Mouse (Mus musculus): Measurements from ENCODE around the gene Larp1. TPM values are rescaled to one million over a fixed set of nuclear protein-coding genes. Genes with fewer than 3 reads are reported as not detected.
A peak's percentile ranks its signal among the peaks of the same experiment; 100 is the strongest.

Larp1 gene
- polyA plus RNA-seq, 1 experiment from 2014 or later = 14.9 TPM

GRCm38 (mm10) chr11:58009516-58010141 lies 765 bp downstream of the Larp1 start:
- H3K4me1 ChIP-seq (ENCODE audit: control insufficient read depth, low read depth, low read length) = peaks cover 44% of the 10 kb centered on the region

GRCm38 (mm10) chr11:58010226-58010781 lies 1.4 kb downstream of the Larp1 start:
- peak overlapping the region; percentile 96 for H3K4me2 ChIP-seq (ENCODE audit: low read depth, low read length)
- H3K36me3 ChIP-seq (ENCODE audit: control insufficient read depth, insufficient read depth) = no peaks in the 10 kb centered on the region
- H3K4me3 ChIP-seq (ENCODE audit: low read depth, low read length) = peak overlapping the region; percentile 95
- ATAC-seq (ENCODE audit: low read depth) = no peak
- no peaks in the 10 kb centered on the region for H3K27me3 ChIP-seq (ENCODE audit: control insufficient read depth, insufficient read depth, low read depth, low read length)
- WGBS (ENCODE audit: insufficient replicate concordance) = under 1% methylated on average over 16 of the region's 16 CpGs
- H3K27ac ChIP-seq (ENCODE audit: low read length) = peak overlapping the region; percentile 93
- peak overlapping the region; percentile 96 for H3K9ac ChIP-seq (ENCODE audit: low read depth, low read length)
- H3K9me3 ChIP-seq (replicated peaks; ENCODE audit: control insufficient read depth, low read length) = no peaks in the 10 kb centered on the region
- peaks cover 50% of the 10 kb centered on the region for H3K4me1 ChIP-seq (ENCODE audit: control insufficient read depth, low read depth, low read length)

More at GRCm38 (mm10) chr11:58009516-58010141, 765 bp downstream of the Larp1 start:
- peak overlapping the region; percentile 93 for H3K27ac ChIP-seq (ENCODE audit: low read length)
- H3K4me3 ChIP-seq (ENCODE audit: low read depth, low read length) = peak overlapping the region; percentile 95
- under 1% methylated on average over 77 of the region's 78 CpGs for WGBS (ENCODE audit: insufficient replicate concordance)
- no peaks in the 10 kb centered on the region for H3K27me3 ChIP-seq (ENCODE audit: control insufficient read depth, insufficient read depth, low read depth, low read length)
- peak overlapping the region; percentile 96 for H3K9ac ChIP-seq (ENCODE audit: low read depth, low read length)
- ATAC-seq (ENCODE audit: low read depth) = peak; percentile 74
- no peaks in the 10 kb centered on the region for H3K9me3 ChIP-seq (replicated peaks; ENCODE audit: control insufficient read depth, low read length)
- H3K36me3 ChIP-seq (ENCODE audit: control insufficient read depth, insufficient read depth) = no peaks in the 10 kb centered on the region
- H3K4me2 ChIP-seq (ENCODE audit: low read depth, low read length) = peak overlapping the region; percentile 96

DNA sequence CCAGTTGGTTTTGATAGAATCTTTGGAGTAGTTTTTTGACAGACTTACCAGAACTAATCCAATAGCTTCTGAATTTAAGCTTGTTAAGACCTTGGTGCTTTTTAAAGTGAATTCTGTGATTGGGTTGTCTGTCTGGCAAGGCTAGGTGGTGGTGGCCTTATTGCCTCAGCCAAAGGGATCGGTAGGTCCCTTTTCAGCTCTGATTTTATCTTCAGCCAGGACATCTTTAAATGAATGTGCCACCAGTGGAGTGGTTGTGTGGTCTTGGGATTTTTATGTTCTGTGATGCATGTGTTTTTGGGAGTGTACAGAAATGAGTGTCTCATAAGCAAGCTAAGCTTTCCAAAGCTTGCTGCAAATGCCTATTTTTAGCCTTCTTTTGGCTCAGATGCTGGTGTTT lies 2.1 kb downstream of the Larp1 start:
- Histone ChIP-seq H3K36me3 (ENCODE audit: control insufficient read depth, insufficient read depth) (no peaks in the 10 kb centered on the region), H3K4me1 (ENCODE audit: control insufficient read depth, low read depth, low read length) (peaks cover 54% of the 10 kb centered on the region), H3K27me3 (ENCODE audit: control insufficient read depth, insufficient read depth, low read depth, low read length) (no peaks in the 10 kb centered on the region), H3K9ac (ENCODE audit: low read depth, low read length) (peak overlapping the region; percentile 96), H3K9me3 (replicated peaks; ENCODE audit: control insufficient read depth, low read length) (no peaks in the 10 kb centered on the region), H3K27ac (ENCODE audit: low read length) (peak overlapping the region; percentile 93), H3K4me3 (ENCODE audit: low read depth, low read length) (peak overlapping the region; percentile 95), H3K4me2 (ENCODE audit: low read depth, low read length) (peak overlapping the region; percentile 96)
- no peak for ATAC-seq (ENCODE audit: low read depth)
- WGBS (ENCODE audit: insufficient replicate concordance) = 0% methylated on average over 1 of the region's 1 CpGs

DNA sequence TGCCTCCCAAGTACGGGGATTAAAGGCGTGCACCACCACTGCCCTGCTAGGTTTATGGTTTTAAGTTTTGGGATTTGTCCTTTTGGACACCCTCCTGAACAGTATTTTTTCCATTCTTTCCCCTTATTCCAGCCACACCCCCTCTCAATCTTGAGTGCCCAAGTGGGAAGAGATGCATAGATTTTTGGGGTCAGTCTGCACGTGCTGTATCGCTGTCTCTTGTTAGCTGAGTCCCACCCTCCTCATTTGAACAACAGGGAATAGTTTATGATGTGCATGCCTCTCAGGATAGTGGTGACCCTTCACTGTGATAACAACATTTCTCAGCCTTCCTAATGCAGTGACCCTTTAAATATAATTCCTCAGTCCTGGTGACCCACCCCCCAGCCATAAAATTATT lies 2.9 kb downstream of the Larp1 start:
- Histone ChIP-seq H3K9me3 (replicated peaks; ENCODE audit: control insufficient read depth, low read length) (no peaks in the 10 kb centered on the region), H3K4me1 (ENCODE audit: control insufficient read depth, low read depth, low read length) (peaks cover 63% of the 10 kb centered on the region), H3K4me2 (ENCODE audit: low read depth, low read length) (peak overlapping the region; percentile 96), H3K27ac (ENCODE audit: low read length) (peak overlapping the region; percentile 20; the same call in 1 of the 2 replicates), H3K9ac (ENCODE audit: low read depth, low read length) (peak overlapping the region; percentile 96; the same call in 1 of the 2 replicates), H3K36me3 (ENCODE audit: control insufficient read depth, insufficient read depth) (no peaks in the 10 kb centered on the region), H3K4me3 (ENCODE audit: low read depth, low read length) (peak overlapping the region; percentile 95), H3K27me3 (ENCODE audit: control insufficient read depth, insufficient read depth, low read depth, low read length) (no peaks in the 10 kb centered on the region)
- no peak for ATAC-seq (ENCODE audit: low read depth)
- WGBS (ENCODE audit: insufficient replicate concordance) = 48% methylated on average over 4 of the region's 4 CpGs

DNA sequence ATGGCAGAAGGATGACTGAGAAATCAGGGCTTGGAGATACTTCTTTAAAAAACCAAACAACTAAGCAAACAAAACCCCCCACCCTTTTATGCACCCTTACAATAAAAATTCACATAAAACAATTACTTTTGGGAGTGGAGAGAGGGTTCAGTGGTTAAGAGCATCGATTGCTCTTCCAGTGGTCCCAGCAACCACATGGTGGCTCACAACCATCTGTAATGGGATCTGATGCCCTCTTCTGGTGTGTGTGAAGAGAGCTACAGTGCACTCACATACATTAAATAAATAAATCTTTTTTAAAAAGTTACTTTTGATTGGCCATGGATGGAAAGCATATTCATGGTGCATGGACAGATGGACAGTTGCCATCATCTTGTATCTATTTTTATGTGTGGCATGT lies 3.8 kb downstream of the Larp1 start:
- Histone ChIP-seq H3K4me1 (ENCODE audit: control insufficient read depth, low read depth, low read length) (peaks cover 71% of the 10 kb centered on the region), H3K4me3 (ENCODE audit: low read depth, low read length) (no peak overlapping the region), H3K36me3 (ENCODE audit: control insufficient read depth, insufficient read depth) (no peaks in the 10 kb centered on the region), H3K27me3 (ENCODE audit: control insufficient read depth, insufficient read depth, low read depth, low read length) (no peaks in the 10 kb centered on the region), H3K9ac (ENCODE audit: low read depth, low read length) (no peak overlapping the region), H3K4me2 (ENCODE audit: low read depth, low read length) (no peak overlapping the region), H3K27ac (ENCODE audit: low read length) (no peak overlapping the region), H3K9me3 (replicated peaks; ENCODE audit: control insufficient read depth, low read length) (no peaks in the 10 kb centered on the region)
- WGBS (ENCODE audit: insufficient replicate concordance) = 59% methylated on average over 1 of the region's 1 CpGs
- no peak for ATAC-seq (ENCODE audit: low read depth)

- Histone ChIP-seq H3K36me3 (ENCODE audit: control insufficient read depth, insufficient read depth) (no peaks in the 10 kb centered on the region), H3K9me3 (replicated peaks; ENCODE audit: control insufficient read depth, low read length) (no peaks in the 10 kb centered on the region), H3K27ac (ENCODE audit: low read length) (no peak overlapping the region), H3K4me3 (ENCODE audit: low read depth, low read length) (no peak overlapping the region), H3K27me3 (ENCODE audit: control insufficient read depth, insufficient read depth, low read depth, low read length) (no peaks in the 10 kb centered on the region), H3K9ac (ENCODE audit: low read depth, low read length) (no peak overlapping the region), H3K4me2 (ENCODE audit: low read depth, low read length) (no peak overlapping the region), H3K4me1 (ENCODE audit: control insufficient read depth, low read depth, low read length) (peaks cover 71% of the 10 kb centered on the region)
- ATAC-seq (ENCODE audit: low read depth) = no peak
Measured at GRCm38 (mm10) chr11:58013100-58013499, 4.2 kb downstream of the Larp1 start.

DNA sequence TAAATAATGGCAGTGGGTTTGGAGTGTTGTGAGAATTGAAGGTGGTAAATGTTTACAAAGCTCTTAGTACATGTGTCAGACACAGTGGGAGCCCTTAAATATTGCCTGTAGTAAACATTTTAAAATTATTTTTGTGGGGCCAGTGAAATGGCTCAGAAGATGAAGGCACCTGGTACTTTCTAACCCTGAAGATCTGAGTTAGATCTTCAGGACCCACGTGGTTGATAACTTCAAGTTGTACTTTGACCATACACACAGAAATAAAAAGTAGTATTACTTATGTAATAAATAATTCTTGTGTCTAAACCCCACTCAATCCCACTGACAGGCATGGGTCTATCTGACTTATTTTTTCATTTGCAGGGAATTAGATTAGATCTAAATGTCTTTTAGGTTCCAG lies 5.7 kb downstream of the Larp1 start:
- peaks cover 82% of the 10 kb centered on the region for H3K4me1 ChIP-seq (ENCODE audit: control insufficient read depth, low read depth, low read length)
- H3K36me3 ChIP-seq (ENCODE audit: control insufficient read depth, insufficient read depth) = no peaks in the 10 kb centered on the region
- no peak overlapping the region for H3K4me3 ChIP-seq (ENCODE audit: low read depth, low read length)
- H3K9me3 ChIP-seq (replicated peaks; ENCODE audit: control insufficient read depth, low read length) = no peaks in the 10 kb centered on the region
- peak overlapping the region; percentile 52 for H3K27ac ChIP-seq (ENCODE audit: low read length)
- H3K27me3 ChIP-seq (ENCODE audit: control insufficient read depth, insufficient read depth, low read depth, low read length) = no peaks in the 10 kb centered on the region
- H3K9ac ChIP-seq (ENCODE audit: low read depth, low read length) = no peak overlapping the region; the same call in 1 of the 2 replicates
- no peak overlapping the region for H3K4me2 ChIP-seq (ENCODE audit: low read depth, low read length)
- ATAC-seq (ENCODE audit: low read depth) = no peak
- 27% methylated on average over 1 of the region's 1 CpGs for WGBS (ENCODE audit: insufficient replicate concordance)

GRCm38 (mm10) chr11:58015339-58015738 lies 6.5 kb downstream of the Larp1 start:
- 0 out of 2 replicates have a peak overlapping the region, but pooled peaks have one; percentile 1 for H3K4me2 ChIP-seq (ENCODE audit: low read depth, low read length)
- H3K4me3 ChIP-seq (ENCODE audit: low read depth, low read length) = no peak overlapping the region
- no peak overlapping the region for H3K9ac ChIP-seq (ENCODE audit: low read depth, low read length)
- H3K36me3 ChIP-seq (ENCODE audit: control insufficient read depth, insufficient read depth) = no peaks in the 10 kb centered on the region
- WGBS (ENCODE audit: insufficient replicate concordance) = 53% methylated on average over 2 of the region's 2 CpGs
- H3K4me1 ChIP-seq (ENCODE audit: control insufficient read depth, low read depth, low read length) = peaks cover 88% of the 10 kb centered on the region
- H3K9me3 ChIP-seq (replicated peaks; ENCODE audit: control insufficient read depth, low read length) = no peaks in the 10 kb centered on the region
- ATAC-seq (ENCODE audit: low read depth) = peak; percentile 55
- H3K27me3 ChIP-seq (ENCODE audit: control insufficient read depth, insufficient read depth, low read depth, low read length) = no peaks in the 10 kb centered on the region
- H3K27ac ChIP-seq (ENCODE audit: low read length) = peak overlapping the region; percentile 52; the same call in 1 of the 2 replicates

DNA sequence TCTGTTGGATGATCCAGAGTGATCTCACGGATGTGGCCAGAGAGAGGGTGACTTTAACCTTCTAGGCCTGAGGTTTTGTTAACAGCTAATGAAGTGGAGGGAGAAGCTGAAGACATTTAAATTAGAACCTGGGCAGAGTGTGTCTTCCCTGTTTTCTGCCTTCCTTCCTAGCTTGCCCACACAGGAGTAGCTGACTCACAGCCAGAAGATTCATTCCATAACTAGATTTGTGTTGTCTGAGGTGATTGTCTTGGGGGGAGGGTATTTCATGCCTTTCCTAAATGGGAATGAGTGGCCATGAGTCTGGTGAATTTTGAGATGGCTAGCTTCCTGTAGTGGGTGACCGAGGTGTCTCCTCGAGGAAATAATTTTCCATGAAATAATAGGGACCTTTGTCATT lies 7.5 kb downstream of the Larp1 start:
- Histone ChIP-seq H3K27ac (ENCODE audit: low read length) (no peak overlapping the region), H3K9me3 (replicated peaks; ENCODE audit: control insufficient read depth, low read length) (no peaks in the 10 kb centered on the region), H3K27me3 (ENCODE audit: control insufficient read depth, insufficient read depth, low read depth, low read length) (no peaks in the 10 kb centered on the region), H3K4me1 (ENCODE audit: control insufficient read depth, low read depth, low read length) (peaks cover 92% of the 10 kb centered on the region), H3K4me2 (ENCODE audit: low read depth, low read length) (no peak overlapping the region), H3K36me3 (ENCODE audit: control insufficient read depth, insufficient read depth) (no peaks in the 10 kb centered on the region), H3K4me3 (ENCODE audit: low read depth, low read length) (no peak overlapping the region), H3K9ac (ENCODE audit: low read depth, low read length) (no peak overlapping the region)
- 58% methylated on average over 3 of the region's 3 CpGs for WGBS (ENCODE audit: insufficient replicate concordance)
- no peak for ATAC-seq (ENCODE audit: low read depth)

Measured in liver, embryonic 16.5 days (tissue).